ENCODE assay signal across 20 mouse cellular contexts in the genomic region with DNA sequence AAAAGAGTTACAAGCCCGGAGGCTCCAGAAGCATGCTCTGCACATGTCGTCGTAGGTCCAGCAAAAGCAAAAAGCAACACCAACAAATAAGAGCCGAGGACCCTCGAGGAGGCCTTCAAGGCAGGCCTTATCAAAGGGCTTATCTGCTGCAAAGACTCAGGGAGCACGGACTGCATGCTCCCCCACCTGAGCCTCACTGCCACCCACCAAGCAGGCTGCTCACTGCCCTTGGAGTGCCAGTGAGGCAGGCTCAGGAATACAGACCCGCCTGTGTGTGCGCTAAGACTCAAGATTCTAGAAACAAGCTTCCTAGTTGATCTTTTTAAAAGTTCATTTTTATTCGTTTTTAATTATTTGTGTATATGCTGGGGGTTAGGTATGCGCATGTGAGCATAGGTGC.
DNase-seq lines count a peak whose midpoint lies in the region; ATAC-seq lines count a peak whose summit lies in the region.
"Had no signal": no experiment of that assay in that cellular context is flagged by ENCODE, and none has a peak within 500 bp of the region (broad histone marks: within the 10 kb centered on the region; RNA-seq: fewer than 3 reads in every experiment).

No protein-coding gene starts in this region.

- 79% methylated on average over 10 of the region's 10 CpGs for WGBS in heart, embryonic 10.5 days
- 78% methylated on average over 10 of the region's 10 CpGs for WGBS in embryonic facial prominence, embryonic 10.5 days
- WGBS in embryonic facial prominence, embryonic 11.5 days = 72% methylated on average over 10 of the region's 10 CpGs
- whole genome bisulfite sequencing in limb, embryonic 10.5 days = 83% methylated on average over 10 of the region's 10 CpGs

- ATAC-seq in embryonic facial prominence, embryonic 11.5 days (replicated peaks; ENCODE audit: insufficient number of reproducible peaks, low FRiP score, low TSS enrichment, low read depth) = no peak
- ATAC-seq: forebrain, embryonic 13.5 days; forebrain, embryonic 15.5 days; forebrain, postnatal 0 days had no signal

- H3K4me1 ChIP-seq in heart, embryonic 10.5 days = peaks cover 42% of the 10 kb centered on the region
- peaks cover 48% of the 10 kb centered on the region for H3K4me1 ChIP-seq in embryonic facial prominence, embryonic 10.5 days
- no peaks in the 10 kb centered on the region for H3K4me1 ChIP-seq in embryonic facial prominence, embryonic 11.5 days (ENCODE audit: control insufficient read depth, insufficient read depth, low read length)
- H3K4me1 ChIP-seq in limb, embryonic 10.5 days = peaks cover 7% of the 10 kb centered on the region
- H3K4me1 ChIP-seq: forebrain, embryonic 13.5 days had no signal

- no peak overlapping the region for H3K9ac ChIP-seq in embryonic facial prominence, embryonic 11.5 days (replicated peaks; ENCODE audit: low read length)
- H3K9ac ChIP-seq: forebrain, embryonic 13.5 days; forebrain, embryonic 15.5 days; forebrain, postnatal 0 days had no signal

- 0 out of 2 replicates have a peak overlapping the region, but pooled peaks have one; percentile 29 for H3K27ac ChIP-seq in heart, embryonic 10.5 days
- H3K27ac ChIP-seq in embryonic facial prominence, embryonic 10.5 days (replicated peaks) = peak overlapping the region; percentile 69; the same call in 1 of the 2 replicates
- no peak overlapping the region for H3K27ac ChIP-seq in embryonic facial prominence, embryonic 11.5 days (replicated peaks; ENCODE audit: low read depth, low read length)
- no peak overlapping the region for H3K27ac ChIP-seq in limb, embryonic 10.5 days
- H3K27ac ChIP-seq: forebrain, embryonic 13.5 days; forebrain, embryonic 15.5 days had no signal

- peak; percentile 14 for DNase-seq in heart, embryonic 10.5 days (ENCODE audit: low spot score)
- DNase-seq in heart, postnatal 25 days (ENCODE audit: low spot score) = no peak
- DNase-seq in embryonic facial prominence, embryonic 10.5 days (ENCODE audit: low spot score) = peak; percentile 25
- peak; percentile 40 for DNase-seq in embryonic facial prominence, embryonic 11.5 days (ENCODE audit: low spot score)
- peak; percentile 19 for DNase-seq in limb, embryonic 10.5 days (ENCODE audit: low spot score)
- DNase-seq in layer of hippocampus, postnatal 10 days (ENCODE audit: low spot score in 2 of 2) = no peak
- DNase-seq in frontal cortex, postnatal 36 days (ENCODE audit: low spot score in 2 of 2) = no peak
- DNase-seq: adrenal gland, adult 2 months; adrenal gland, postnatal 10 days; adrenal gland, postnatal 25 days; cerebellum, adult 11 months; cerebellum, adult 18-20 months; cerebellum, adult 8-10 months; cerebellum, adult 9-11 months; cerebellum, postnatal 14 days; cerebellum, postnatal 36 days; embryo, embryonic 11 days; forebrain, postnatal 0 days had no signal

- H3K27me3 ChIP-seq in heart, embryonic 10.5 days (ENCODE audit: insufficient read depth, poor library complexity, severe bottlenecking) = no peaks in the 10 kb centered on the region
- no peaks in the 10 kb centered on the region for H3K27me3 ChIP-seq in embryonic facial prominence, embryonic 10.5 days (replicated peaks; ENCODE audit: low read depth, poor library complexity, severe bottlenecking)
- no peaks in the 10 kb centered on the region for H3K27me3 ChIP-seq in embryonic facial prominence, embryonic 11.5 days (ENCODE audit: control insufficient read depth, insufficient read depth, low read length)
- H3K27me3 ChIP-seq in limb, embryonic 10.5 days (ENCODE audit: low read depth, poor library complexity, severe bottlenecking) = no peaks in the 10 kb centered on the region
- H3K27me3 ChIP-seq: forebrain, embryonic 13.5 days; forebrain, embryonic 15.5 days had no signal

- H3K9me3 ChIP-seq in heart, embryonic 10.5 days = no peaks in the 10 kb centered on the region
- no peaks in the 10 kb centered on the region for H3K9me3 ChIP-seq in embryonic facial prominence, embryonic 10.5 days
- H3K9me3 ChIP-seq in embryonic facial prominence, embryonic 11.5 days (replicated peaks; ENCODE audit: control insufficient read depth, low read length) = no peaks in the 10 kb centered on the region
- H3K9me3 ChIP-seq in limb, embryonic 10.5 days (replicated peaks) = no peaks in the 10 kb centered on the region
- H3K9me3 ChIP-seq: forebrain, embryonic 13.5 days; forebrain, embryonic 15.5 days had no signal

- H3K4me2 ChIP-seq in embryonic facial prominence, embryonic 11.5 days (ENCODE audit: low read depth, low read length) = no peak overlapping the region
- H3K4me2 ChIP-seq: forebrain, embryonic 13.5 days; forebrain, embryonic 15.5 days had no signal

- H3K36me3 ChIP-seq in heart, embryonic 10.5 days = no peaks in the 10 kb centered on the region
- H3K36me3 ChIP-seq in embryonic facial prominence, embryonic 10.5 days (replicated peaks) = no peaks in the 10 kb centered on the region
- H3K36me3 ChIP-seq in embryonic facial prominence, embryonic 11.5 days (replicated peaks; ENCODE audit: control insufficient read depth, insufficient read depth, low read depth, low read length) = no peaks in the 10 kb centered on the region
- no peaks in the 10 kb centered on the region for H3K36me3 ChIP-seq in limb, embryonic 10.5 days
- H3K36me3 ChIP-seq: forebrain, embryonic 15.5 days had no signal

- H3K4me3 ChIP-seq in heart, embryonic 10.5 days = no peak overlapping the region
- no peak overlapping the region for H3K4me3 ChIP-seq in embryonic facial prominence, embryonic 10.5 days
- no peak overlapping the region for H3K4me3 ChIP-seq in embryonic facial prominence, embryonic 11.5 days (ENCODE audit: low read depth, low read length)
- no peak overlapping the region for H3K4me3 ChIP-seq in limb, embryonic 10.5 days
- H3K4me3 ChIP-seq: forebrain, embryonic 13.5 days; forebrain, embryonic 15.5 days had no signal

- intact Hi-C loops in heart, postnatal 25 days (cut with DNase I) = no loop called here

Comparison
In these comparisons a context has a peak if more than half of its experiments do, and no peak if none do; other contexts are left out.
1. DNase-seq: peak in heart, embryonic 10.5 days (single experiment), embryonic facial prominence, embryonic 10.5 days (single experiment), embryonic facial prominence, embryonic 11.5 days (single experiment) and limb, embryonic 10.5 days (single experiment); none in heart, postnatal 25 days (single experiment), layer of hippocampus, postnatal 10 days (0 of 2) and frontal cortex, postnatal 36 days (0 of 2).
2. H3K27ac ChIP-seq: peak in heart, embryonic 10.5 days (single experiment) and embryonic facial prominence, embryonic 10.5 days (single experiment); none in embryonic facial prominence, embryonic 11.5 days (single experiment) and limb, embryonic 10.5 days (single experiment).